Mouse (Mus musculus) C2C12 (cell line): ENCODE measurements at regions not wholly inside any gene's neighbourhood (a gene's known extent, or its start where the extent isn't known, plus 50 kb on each side); places are given as distances from the start of the nearest gene placed in this dataset.

ENCODE experiments used
- MAX ChIP-seq: IDR thresholded peaks from one replicate; pipeline ENCODE4 v1.6.1; 2011; ENCODE audit warnings: mild to moderate bottlenecking, control low read depth
- MYOD1 ChIP-seq: IDR thresholded peaks from one replicate; pipeline ENCODE4 v1.6.1; 2011; ENCODE audit warnings: low read depth; ENCODE audit not compliant: control insufficient read depth, insufficient read length

- TF ChIP-seq MYOD1 (no peak), MAX (no peak)
These were observed 79.5 kb upstream of the Topaz1 start for GRCm38 (mm10) chr9:122667646-122667981.
